Mouse (Mus musculus): Measurements from ENCODE around the gene Tifa. TPM values are rescaled to one million over a fixed set of nuclear protein-coding genes. Genes with fewer than 3 reads are reported as not detected.

Gene Tifa
- polyA plus RNA-seq, 1 experiment = 2.3 TPM

DNA sequence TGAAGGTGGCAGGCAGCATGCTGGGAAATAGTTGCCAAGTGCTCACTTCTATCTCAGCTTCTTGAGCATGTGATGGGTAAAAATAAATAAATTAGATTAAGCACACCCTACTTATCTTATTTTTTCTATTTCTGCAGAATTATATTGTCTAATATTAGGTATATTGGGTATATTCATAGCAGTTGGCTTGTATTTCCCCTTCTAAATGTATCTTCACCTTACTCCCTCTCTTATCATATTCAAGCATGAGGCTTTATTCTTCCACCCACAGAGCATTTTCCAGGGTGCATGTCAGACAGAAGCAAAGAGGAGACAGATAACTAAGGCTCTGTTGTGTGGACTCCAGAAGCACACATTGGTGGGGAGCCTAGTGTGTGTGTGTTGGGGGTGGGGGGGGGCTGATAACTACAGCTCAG lies 31.7 kb upstream of the Tifa start:
- TF ChIP-seq POLR2A (IDR thresholded peaks at IDR 0.05; ENCODE audit: low read depth, low read length) (no peak), CTCF (IDR thresholded peaks at IDR 0.05; ENCODE audit: borderline replicate concordance, insufficient read depth, low read length) (no peak)
- Histone ChIP-seq H3K27ac (ENCODE audit: insufficient read depth, low read length) (no peak overlapping the region), H3K4me1 (ENCODE audit: control insufficient read depth, insufficient read depth, low read length) (no peaks in the 10 kb centered on the region), H3K4me3 (ENCODE audit: insufficient read depth, low read length) (no peak overlapping the region)

DNA sequence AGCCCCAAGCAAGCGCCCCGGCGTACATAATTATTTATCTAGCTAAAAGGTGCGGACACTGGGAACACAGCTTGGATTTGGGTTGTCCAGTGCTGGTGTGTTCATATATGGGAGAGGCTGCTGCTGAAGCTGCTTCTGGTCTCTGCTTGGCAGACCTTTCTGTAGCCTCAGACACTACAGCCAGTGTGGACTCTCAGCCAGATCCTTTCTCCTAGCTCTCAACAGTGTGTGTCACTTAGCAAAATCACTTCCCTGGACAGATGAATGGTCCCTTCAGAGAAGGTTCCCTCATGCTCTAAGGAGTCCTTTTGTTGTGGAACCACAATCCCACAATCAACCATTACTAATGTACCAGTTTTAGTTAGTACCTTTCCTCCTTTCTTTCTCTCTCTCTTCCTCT lies 30.8 kb upstream of the Tifa start:
- Histone ChIP-seq H3K4me1 (ENCODE audit: control insufficient read depth, insufficient read depth, low read length) (no peaks in the 10 kb centered on the region), H3K27ac (ENCODE audit: insufficient read depth, low read length) (no peak overlapping the region), H3K4me3 (ENCODE audit: insufficient read depth, low read length) (no peak overlapping the region)
- TF ChIP-seq CTCF (IDR thresholded peaks at IDR 0.05; ENCODE audit: borderline replicate concordance, insufficient read depth, low read length) = no peak
- TF ChIP-seq POLR2A (IDR thresholded peaks at IDR 0.05; ENCODE audit: low read depth, low read length) = no peak

DNA sequence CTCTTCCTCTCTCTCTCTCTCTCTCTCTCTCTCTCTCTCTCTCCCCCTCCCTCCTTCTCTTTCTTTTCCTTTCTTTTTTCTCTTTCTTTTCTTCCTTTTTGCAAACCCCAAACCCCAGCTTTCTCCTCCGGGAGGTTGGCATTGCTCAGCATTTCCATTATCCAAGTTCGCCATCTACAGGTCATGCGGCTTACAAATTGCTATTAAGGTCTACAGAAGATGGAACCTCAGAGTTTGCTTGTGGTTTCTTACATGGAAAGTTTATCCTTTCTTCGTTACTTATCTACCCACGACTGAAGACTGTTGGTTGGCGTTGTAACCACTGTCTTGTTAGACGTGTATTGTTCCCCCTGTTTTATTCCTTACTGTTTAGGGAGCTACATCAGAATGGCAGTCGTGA lies 30.4 kb upstream of the Tifa start:
- TF ChIP-seq CTCF (IDR thresholded peaks at IDR 0.05; ENCODE audit: borderline replicate concordance, insufficient read depth, low read length) = no peak
- no peak for TF ChIP-seq POLR2A (IDR thresholded peaks at IDR 0.05; ENCODE audit: low read depth, low read length)
- no peak overlapping the region for H3K4me3 ChIP-seq (ENCODE audit: insufficient read depth, low read length)
- no peaks in the 10 kb centered on the region for H3K4me1 ChIP-seq (ENCODE audit: control insufficient read depth, insufficient read depth, low read length)
- H3K27ac ChIP-seq (ENCODE audit: insufficient read depth, low read length) = no peak overlapping the region

DNA sequence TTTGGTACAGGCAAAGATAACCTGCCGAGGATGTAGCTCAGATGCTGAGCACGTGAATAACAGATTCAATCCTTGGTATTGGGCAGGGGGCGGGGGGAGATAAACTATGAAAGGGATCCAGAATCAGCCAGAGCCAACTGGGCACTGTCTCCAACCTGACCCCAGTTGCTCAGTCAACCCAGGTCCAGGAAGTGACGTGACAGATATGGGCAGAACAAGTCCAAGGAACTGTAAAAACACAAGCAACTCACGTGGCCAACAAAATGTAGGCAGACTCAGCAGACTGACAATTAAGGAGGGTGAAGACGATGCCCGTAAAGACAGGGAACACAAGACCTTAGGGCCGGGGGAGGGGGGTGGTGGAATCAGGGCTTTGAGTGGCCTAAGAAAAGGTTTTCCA lies 27.2 kb upstream of the Tifa start:
- Histone ChIP-seq H3K4me1 (ENCODE audit: control insufficient read depth, insufficient read depth, low read length) (no peaks in the 10 kb centered on the region), H3K4me3 (ENCODE audit: insufficient read depth, low read length) (no peak overlapping the region), H3K27ac (ENCODE audit: insufficient read depth, low read length) (no peak overlapping the region)
- TF ChIP-seq CTCF (IDR thresholded peaks at IDR 0.05; ENCODE audit: borderline replicate concordance, insufficient read depth, low read length) = no peak
- no peak for TF ChIP-seq POLR2A (IDR thresholded peaks at IDR 0.05; ENCODE audit: low read depth, low read length)

DNA sequence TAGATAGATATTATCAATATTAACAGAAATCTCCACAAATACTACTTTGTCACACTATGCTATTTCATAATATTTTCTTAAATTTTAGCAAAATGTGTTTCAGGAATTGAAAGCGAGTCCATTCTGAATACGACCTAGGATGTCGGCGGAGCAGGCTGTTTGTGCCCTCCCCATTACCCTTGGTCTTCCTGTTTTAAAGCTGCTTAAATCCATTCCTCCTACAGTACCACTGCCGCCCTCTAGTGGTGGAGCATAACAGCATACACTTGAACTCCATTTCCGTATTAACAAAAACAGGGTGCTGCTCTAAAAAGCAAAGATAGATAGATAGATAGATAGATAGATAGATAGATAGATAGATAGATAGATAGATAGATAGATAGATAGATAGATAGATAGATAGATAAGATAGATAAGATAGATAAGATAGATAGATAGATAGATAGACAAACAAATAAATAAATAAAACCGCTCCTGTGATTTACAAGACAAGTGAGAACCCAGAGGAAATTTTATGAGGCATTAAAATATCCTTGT lies 26.5 kb upstream of the Tifa start:
- no peak overlapping the region for H3K27ac ChIP-seq (ENCODE audit: insufficient read depth, low read length)
- no peak overlapping the region for H3K4me3 ChIP-seq (ENCODE audit: insufficient read depth, low read length)
- TF ChIP-seq CTCF (IDR thresholded peaks at IDR 0.05; ENCODE audit: borderline replicate concordance, insufficient read depth, low read length) (no peak), POLR2A (IDR thresholded peaks at IDR 0.05; ENCODE audit: low read depth, low read length) (no peak)
- no peaks in the 10 kb centered on the region for H3K4me1 ChIP-seq (ENCODE audit: control insufficient read depth, insufficient read depth, low read length)

DNA sequence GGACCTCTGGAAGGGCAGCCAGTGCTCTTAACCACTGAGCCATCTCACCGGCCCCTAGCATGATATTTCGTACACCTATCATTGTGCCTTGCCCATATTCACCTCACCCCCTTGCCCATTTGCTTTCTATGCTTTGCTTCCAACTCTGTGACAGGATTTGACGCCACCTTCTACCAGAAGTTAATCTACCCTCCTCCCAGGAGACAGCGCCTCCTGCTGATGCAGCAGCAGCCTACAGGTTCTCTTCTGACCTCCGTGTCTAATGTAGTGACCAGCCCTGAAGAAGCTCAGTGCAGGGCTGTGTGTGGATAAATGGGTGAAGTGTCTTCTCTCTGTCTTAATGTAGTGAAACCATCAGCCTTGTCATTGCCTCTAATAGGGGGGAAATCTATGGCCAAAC lies 25.1 kb upstream of the Tifa start:
- no peak for TF ChIP-seq CTCF (IDR thresholded peaks at IDR 0.05; ENCODE audit: borderline replicate concordance, insufficient read depth, low read length)
- no peak for TF ChIP-seq POLR2A (IDR thresholded peaks at IDR 0.05; ENCODE audit: low read depth, low read length)
- Histone ChIP-seq H3K4me1 (ENCODE audit: control insufficient read depth, insufficient read depth, low read length) (no peaks in the 10 kb centered on the region), H3K4me3 (ENCODE audit: insufficient read depth, low read length) (no peak overlapping the region), H3K27ac (ENCODE audit: insufficient read depth, low read length) (no peak overlapping the region)

- no peaks in the 10 kb centered on the region for H3K4me1 ChIP-seq (ENCODE audit: control insufficient read depth, insufficient read depth, low read length)
- H3K27ac ChIP-seq (ENCODE audit: insufficient read depth, low read length) = no peak overlapping the region
- no peak overlapping the region for H3K4me3 ChIP-seq (ENCODE audit: insufficient read depth, low read length)
- TF ChIP-seq POLR2A (IDR thresholded peaks at IDR 0.05; ENCODE audit: low read depth, low read length) (no peak), CTCF (IDR thresholded peaks at IDR 0.05; ENCODE audit: borderline replicate concordance, insufficient read depth, low read length) (no peak)
Observed at GRCm38 (mm10) chr3:127765971-127766370, 23.6 kb upstream of the Tifa start.

DNA sequence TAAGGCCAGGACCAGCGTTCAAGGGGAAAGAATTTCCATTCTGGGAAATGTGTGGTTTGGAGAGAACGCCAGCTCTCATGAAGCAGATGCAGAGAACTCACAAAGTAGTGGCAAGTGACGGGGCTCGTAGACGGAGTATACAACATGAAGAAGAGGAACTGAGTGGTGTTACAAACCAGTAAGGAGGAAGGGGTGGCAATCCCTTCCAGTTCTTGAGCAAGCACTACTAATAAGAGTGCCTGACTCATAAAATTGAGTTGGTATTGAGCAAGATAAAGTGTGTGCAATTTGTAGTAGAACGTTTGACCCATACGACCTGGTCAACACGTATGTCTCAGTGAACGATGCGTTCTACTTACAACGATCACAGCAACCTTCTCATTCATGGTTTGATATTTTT lies 20.5 kb upstream of the Tifa start:
- no peak overlapping the region for H3K4me3 ChIP-seq (ENCODE audit: insufficient read depth, low read length)
- TF ChIP-seq CTCF (IDR thresholded peaks at IDR 0.05; ENCODE audit: borderline replicate concordance, insufficient read depth, low read length) = no peak
- TF ChIP-seq POLR2A (IDR thresholded peaks at IDR 0.05; ENCODE audit: low read depth, low read length) = no peak
- H3K4me1 ChIP-seq (ENCODE audit: control insufficient read depth, insufficient read depth, low read length) = no peaks in the 10 kb centered on the region
- no peak overlapping the region for H3K27ac ChIP-seq (ENCODE audit: insufficient read depth, low read length)

- Histone ChIP-seq H3K27ac (ENCODE audit: insufficient read depth, low read length) (peak within 1 kb of the TSS; percentile 74), H3K4me1 (ENCODE audit: control insufficient read depth, insufficient read depth, low read length) (no peaks in the 10 kb centered on the region), H3K4me3 (ENCODE audit: insufficient read depth, low read length) (peak within 1 kb of the TSS; percentile 49)
- TF ChIP-seq CTCF (IDR thresholded peaks at IDR 0.05; ENCODE audit: borderline replicate concordance, insufficient read depth, low read length) (peak; percentile 29; the same call in 1 of the 2 replicates), POLR2A (IDR thresholded peaks at IDR 0.05; ENCODE audit: low read depth, low read length) (no peak)
Observed at GRCm38 (mm10) chr3:127780021-127780644, 9.5 kb upstream of the Tifa start, which contains the start of gene Alpk1. TSS of gene Alpk1 (minus strand) at chr3:127780527.

GRCm38 (mm10) chr3:127780921-127781320 lies 8.7 kb upstream of the Tifa start:
- no peak overlapping the region for H3K27ac ChIP-seq (ENCODE audit: insufficient read depth, low read length)
- H3K4me1 ChIP-seq (ENCODE audit: control insufficient read depth, insufficient read depth, low read length) = no peaks in the 10 kb centered on the region

More at GRCm38 (mm10) chr3:127780921-127781320, 8.7 kb upstream of the Tifa start:
- no peak for TF ChIP-seq CTCF (IDR thresholded peaks at IDR 0.05; ENCODE audit: borderline replicate concordance, insufficient read depth, low read length)
- TF ChIP-seq POLR2A (IDR thresholded peaks at IDR 0.05; ENCODE audit: low read depth, low read length) = no peak
- no peak overlapping the region for H3K4me3 ChIP-seq (ENCODE audit: insufficient read depth, low read length)

Measured in embryonic fibroblast, embryonic 13.5 days (primary cell).